Mouse (Mus musculus): ENCODE data around the gene Sgms2. TPM values are rescaled to one million over a fixed set of nuclear protein-coding genes. Genes with fewer than 3 reads are reported as not detected.

The Sgms2 gene
- total RNA-seq, 2 experiments from 2014 or later = 0.90 to 0.93 TPM

Other genes starting within 250 kb of the Sgms2 start
- gene Hadh, start 219.3 kb downstream of the Sgms2 start, total RNA-seq (2021) = 10 to 100 TPM; 16.5 to 18.2 TPM
- 10 to 100 TPM; 13.1 to 14.4 TPM for gene Cyp2u1, start 188.2 kb downstream of the Sgms2 start, total RNA-seq (2021)
- 100 to 1,000 TPM in 1 of 2 experiments, 10 to 100 TPM in 1; 94.8 to 101 TPM for gene Papss1, start 73.4 kb upstream of the Sgms2 start, total RNA-seq (2021)

Measured in left cerebral cortex, postnatal 4 days (tissue).